Mouse (Mus musculus) heart, adult 2 months (tissue): ENCODE results near the gene Spink2. TPM values are rescaled to one million over a fixed set of nuclear protein-coding genes. Genes with fewer than 3 reads are reported as not detected.

Source experiments
- DNase-seq, 2 experiments: peaks; one replicate each; pipeline ENCODE4 v3.0.0; 2021
- H3K27ac ChIP-seq: fragments of 200-600 bp; 2 replicates; pipeline ENCODE4 v1.8.1; 2022
- H3K27me3 ChIP-seq: fragments of 200-500 bp; 2 replicates; pipeline ENCODE4 v1.6.1; 2012; ENCODE audit warnings: mild to moderate bottlenecking, low read length, inconsistent platforms, mixed read lengths; ENCODE audit not compliant: control insufficient read depth, insufficient read depth
- H3K36me3 ChIP-seq: fragments of 200-500 bp; 2 replicates; pipeline ENCODE4 v1.6.1; 2012; ENCODE audit warnings: low read length, inconsistent platforms; ENCODE audit not compliant: control insufficient read depth, insufficient read depth
- H3K4me1 ChIP-seq: fragments of 200-500 bp; 2 replicates; pipeline ENCODE4 v1.6.1; 2011; ENCODE audit warnings: low read length; ENCODE audit not compliant: control insufficient read depth, insufficient read depth
- H3K4me3 ChIP-seq: fragments of 200-600 bp; 2 replicates; pipeline ENCODE4 v1.8.1; 2022
- H3K79me2 ChIP-seq: fragments of 200-500 bp; replicated peaks from 2 replicates; pipeline ENCODE4 v1.6.1; 2012; ENCODE audit warnings: mild to moderate bottlenecking, inconsistent platforms, low read length, moderate library complexity, mixed read lengths; ENCODE audit not compliant: control insufficient read depth, insufficient read depth
- H3K9ac ChIP-seq: fragments of 200-500 bp; 2 replicates; pipeline ENCODE4 v1.6.1; 2012; ENCODE audit warnings: low read depth, mild to moderate bottlenecking, control low read depth, inconsistent platforms, low read length, mixed read lengths
- CTCF ChIP-seq: fragments of 200-600 bp; IDR thresholded peaks from 2 replicates; pipeline ENCODE4 v1.8.1; 2022; ENCODE audit warnings: antibody characterized with exemption, mild to moderate bottlenecking, moderate library complexity
- EP300 ChIP-seq: fragments of 200-500 bp; IDR thresholded peaks from 2 replicates; pipeline ENCODE4 v1.6.1; 2011; ENCODE audit warnings: low read depth, low read length, control low read depth; ENCODE audit not compliant: insufficient read depth
- POLR2A ChIP-seq: fragments of 200-500 bp; IDR thresholded peaks from 2 replicates; pipeline ENCODE4 v1.6.1; 2011; ENCODE audit warnings: mild to moderate bottlenecking, low read depth, low read length, control low read depth; ENCODE audit not compliant: insufficient read depth
- WGBS: fragments of 180-500 bp; shearing (Covaris S2); methylation state at CpG from one replicate; pipeline ENCODE4 v1.1.7; 2018; 5-methylcytosine and 5-hydroxymethylcytosine counted together
- intact Hi-C: fragments of 180-260 bp; cut with DNase I; formaldehyde crosslinking; loops from one replicate; pipeline ENCODE4 v1.15.1; 2025
- long read RNA-seq: library from polyadenylated mRNA; stranded (forward); transcript quantifications from one replicate; pipeline ENCODE4 v2.0.0, GENCODE M21; 2021
- polyA plus RNA-seq: library from polyadenylated mRNA; depleted of rRNA; stranded (reverse); fragments of >200 nt; gene quantifications from 2 replicates; pipeline ENCODE4 v1.2.3, GENCODE M21; 2012; rRNA removed
- total RNA-seq, 2 experiments: library from RNA; stranded (reverse); gene quantifications; 2 replicates each; pipeline ENCODE4 v1.2.3; 2021

Gene Spink2
- not detected for total RNA-seq
- polyA plus RNA-seq: 1.3 and 2.2 TPM in 2 replicates
- long read RNA-seq: 0 reads

DNA sequence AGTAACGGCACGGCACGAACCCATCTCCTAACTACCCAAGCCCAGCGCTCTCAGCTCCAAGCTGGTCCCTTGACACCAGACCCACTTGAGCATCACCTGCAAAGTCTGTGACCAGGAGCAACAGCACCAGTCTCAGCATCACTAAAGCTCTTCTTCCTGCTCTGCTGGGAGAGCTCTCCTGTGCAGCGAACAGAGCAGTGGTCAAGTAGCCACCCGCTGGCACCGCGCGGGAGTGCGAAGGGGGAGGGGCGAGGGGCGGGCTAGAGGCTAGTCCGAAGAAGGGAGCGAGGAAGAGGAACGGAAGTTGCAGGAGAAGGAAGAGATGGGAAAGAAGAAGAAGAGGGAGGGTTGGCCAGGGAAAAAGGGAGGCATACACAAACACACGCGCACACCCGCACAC lies at the start of gene Spink2:
TSS of gene Spink2 (minus strand) at position 236 of the 400 bp plus-strand sequence.
- Histone ChIP-seq H3K27ac (no peak within 1 kb of the TSS), H3K9ac (no peak within 1 kb of the TSS), H3K27me3 (no peaks in the 10 kb centered on the region), H3K4me3 (no peak within 1 kb of the TSS), H3K79me2 (no peaks in the 10 kb centered on the region), H3K36me3 (no peaks in the 10 kb centered on the region), H3K4me1 (no peaks in the 10 kb centered on the region)
- TF ChIP-seq CTCF (no peak), POLR2A (no peak), EP300 (no peak)
- intact Hi-C loops: no loop called here
- WGBS: 9% methylated on average over 17 of the region's 18 CpGs
- DNase-seq: peak; percentile 10 to 32

GRCm38 (mm10) chr5:77260141-77260540 lies 48.9 kb upstream of the Spink2 start:
- Histone ChIP-seq H3K4me3 (no peak overlapping the region), H3K9ac (no peak overlapping the region), H3K36me3 (no peaks in the 10 kb centered on the region), H3K27ac (no peak overlapping the region), H3K79me2 (no peaks in the 10 kb centered on the region), H3K4me1 (no peaks in the 10 kb centered on the region), H3K27me3 (no peaks in the 10 kb centered on the region; the same call in 1 of the 2 replicates)
- DNase-seq: no peak
- TF ChIP-seq POLR2A (no peak), CTCF (no peak), EP300 (no peak)
- intact Hi-C loops: no loop called here
- WGBS: 60% methylated on average over 6 of the region's 6 CpGs

GRCm38 (mm10) chr5:77259315-77259714 lies 48.0 kb upstream of the Spink2 start:
- Histone ChIP-seq H3K36me3 (no peaks in the 10 kb centered on the region), H3K9ac (no peak overlapping the region), H3K4me3 (no peak overlapping the region), H3K27ac (no peak overlapping the region), H3K79me2 (no peaks in the 10 kb centered on the region), H3K4me1 (no peaks in the 10 kb centered on the region), H3K27me3 (no peaks in the 10 kb centered on the region; the same call in 1 of the 2 replicates)
- no peak for DNase-seq
- TF ChIP-seq POLR2A: no peak
- intact Hi-C loops: no loop called here

GRCm38 (mm10) chr5:77257603-77258002 lies 46.3 kb upstream of the Spink2 start:
- DNase-seq: no peak
- WGBS: 65% methylated on average over 3 of the region's 3 CpGs
- Histone ChIP-seq H3K27me3 (no peaks in the 10 kb centered on the region; the same call in 1 of the 2 replicates), H3K27ac (no peak overlapping the region), H3K9ac (no peak overlapping the region), H3K4me3 (no peak overlapping the region), H3K4me1 (no peaks in the 10 kb centered on the region), H3K79me2 (no peaks in the 10 kb centered on the region), H3K36me3 (no peaks in the 10 kb centered on the region)
- TF ChIP-seq CTCF (no peak), POLR2A (no peak), EP300 (no peak)
- intact Hi-C loops: no loop called here

GRCm38 (mm10) chr5:77254402-77254801 lies 43.1 kb upstream of the Spink2 start:
- TF ChIP-seq POLR2A: no peak
- no peak for TF ChIP-seq EP300
- TF ChIP-seq CTCF: no peak
- Histone ChIP-seq H3K9ac (no peak overlapping the region), H3K4me1 (no peaks in the 10 kb centered on the region), H3K79me2 (no peaks in the 10 kb centered on the region), H3K4me3 (no peak overlapping the region), H3K27me3 (no peaks in the 10 kb centered on the region), H3K36me3 (no peaks in the 10 kb centered on the region), H3K27ac (no peak overlapping the region)
- no peak for DNase-seq
- 72% methylated on average over 3 of the region's 3 CpGs for WGBS
- intact Hi-C loops: no loop called here

- H3K4me1 ChIP-seq: no peaks in the 10 kb centered on the region
- no peak for DNase-seq
- H3K27ac ChIP-seq: no peak overlapping the region
- intact Hi-C loops: no loop called here
- no peaks in the 10 kb centered on the region for H3K27me3 ChIP-seq
- no peaks in the 10 kb centered on the region for H3K36me3 ChIP-seq
- no peak overlapping the region for H3K9ac ChIP-seq
- no peak for TF ChIP-seq CTCF
- no peak for TF ChIP-seq EP300
- TF ChIP-seq POLR2A: no peak
- WGBS: 89% methylated on average over 1 of the region's 1 CpGs
- H3K79me2 ChIP-seq: no peaks in the 10 kb centered on the region
- no peak overlapping the region for H3K4me3 ChIP-seq
Observed at GRCm38 (mm10) chr5:77253154-77253553, 41.9 kb upstream of the Spink2 start.

DNA sequence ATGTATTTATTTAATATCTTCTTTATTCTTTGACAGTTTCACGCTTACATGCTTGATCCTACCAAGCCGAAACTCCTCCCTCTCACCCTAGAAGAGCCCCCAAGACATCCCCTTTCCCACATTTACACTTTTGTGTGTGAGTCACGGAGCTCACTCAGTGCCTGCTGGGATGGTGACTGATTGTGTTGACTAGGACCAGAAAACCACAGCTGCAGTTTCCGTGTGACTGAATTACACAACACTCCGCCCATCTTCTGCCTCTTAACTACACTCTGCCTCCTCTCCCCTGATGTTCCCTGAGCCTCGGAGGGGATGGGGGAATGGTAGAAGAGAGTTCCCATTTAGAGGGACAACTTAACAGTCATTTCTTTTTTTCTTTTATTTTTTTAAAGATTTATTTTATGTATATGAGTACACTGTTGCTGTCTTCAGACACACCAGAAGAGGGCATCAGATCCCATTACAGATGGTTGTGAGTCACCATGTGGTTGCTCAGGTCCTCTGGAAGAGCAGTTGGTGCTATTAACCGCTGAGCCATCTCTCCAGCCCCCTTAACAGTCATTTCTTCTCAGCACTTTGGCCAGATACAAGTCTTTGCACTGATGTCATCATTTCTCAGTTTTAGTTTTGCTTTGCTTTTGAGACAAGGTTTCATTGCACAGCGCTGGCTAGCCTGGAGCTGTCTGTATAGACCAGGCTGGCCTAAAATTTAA lies 41.0 kb upstream of the Spink2 start:
- intact Hi-C loops: no loop called here
- Histone ChIP-seq H3K4me1 (no peaks in the 10 kb centered on the region), H3K79me2 (no peaks in the 10 kb centered on the region), H3K9ac (no peak overlapping the region), H3K36me3 (no peaks in the 10 kb centered on the region), H3K27me3 (no peaks in the 10 kb centered on the region), H3K4me3 (no peak overlapping the region), H3K27ac (no peak overlapping the region)
- DNase-seq: no peak
- TF ChIP-seq POLR2A (no peak), EP300 (no peak)
- WGBS: 71% methylated on average over 8 of the region's 8 CpGs
